Mouse (Mus musculus) layer of hippocampus, adult 8-10 months (tissue): ENCODE measurements around the gene Sdhaf4. TPM values are rescaled to one million over a fixed set of nuclear protein-coding genes. Genes with fewer than 3 reads are reported as not detected.

Source experiments
- DNase-seq, 2 experiments: peaks; one replicate each; pipeline ENCODE4 v3.0.0; 2022; ENCODE audit warnings: low spot score in 2 of 2
- total RNA-seq, 4 experiments: library from RNA; stranded (reverse); gene quantifications; 2 replicates each; pipeline ENCODE4 v1.2.4; 2022

The Sdhaf4 gene
- total RNA-seq, 4 experiments from 2014 or later, result 47.3 to 53.1 (median 49.7) TPM

GRCm38 (mm10) chr1:23955539-23955938 is 49.9 kb downstream of the Sdhaf4 start:
- no peak for DNase-seq

- DNase-seq, result no peak
Observed at GRCm38 (mm10) chr1:23953921-23954320, 51.5 kb downstream of the Sdhaf4 start.

GRCm38 (mm10) chr1:23948778-23949699 is 56.4 kb downstream of the Sdhaf4 start:
- no peak for DNase-seq

- DNase-seq, result no peak
Observed at GRCm38 (mm10) chr1:23948290-23948689, 57.2 kb downstream of the Sdhaf4 start.

Other genes with a start within 250 kb of the Sdhaf4 start
- gene B3gat2, start 243.9 kb downstream of the Sdhaf4 start, total RNA-seq, result 10 to 100 TPM; 11.0 to 13.0 (median 11.6) TPM
- 100 to 1,000 TPM; 121 to 138 (median 131) TPM for gene Smap1, start 83.3 kb downstream of the Sdhaf4 start, total RNA-seq
- 10 to 100 TPM; 27.1 to 31.8 (median 29.4) TPM for gene Fam135a, start 94.7 kb upstream of the Sdhaf4 start, total RNA-seq
- gene Col9a1, start 172.0 kb upstream of the Sdhaf4 start, total RNA-seq, result under 1 TPM; 0.27 to 0.98 (median 0.51) TPM